Mouse (Mus musculus) brain, adult 2 months (tissue): ENCODE data around the gene Iglon5.
A peak's percentile ranks its signal among the peaks of the same experiment; 100 is the strongest.

Experiments
- DNase-seq: peaks from one replicate; pipeline ENCODE4 v3.0.0; 2011; ENCODE audit warnings: low read depth, low spot score

The Iglon5 gene

DNA sequence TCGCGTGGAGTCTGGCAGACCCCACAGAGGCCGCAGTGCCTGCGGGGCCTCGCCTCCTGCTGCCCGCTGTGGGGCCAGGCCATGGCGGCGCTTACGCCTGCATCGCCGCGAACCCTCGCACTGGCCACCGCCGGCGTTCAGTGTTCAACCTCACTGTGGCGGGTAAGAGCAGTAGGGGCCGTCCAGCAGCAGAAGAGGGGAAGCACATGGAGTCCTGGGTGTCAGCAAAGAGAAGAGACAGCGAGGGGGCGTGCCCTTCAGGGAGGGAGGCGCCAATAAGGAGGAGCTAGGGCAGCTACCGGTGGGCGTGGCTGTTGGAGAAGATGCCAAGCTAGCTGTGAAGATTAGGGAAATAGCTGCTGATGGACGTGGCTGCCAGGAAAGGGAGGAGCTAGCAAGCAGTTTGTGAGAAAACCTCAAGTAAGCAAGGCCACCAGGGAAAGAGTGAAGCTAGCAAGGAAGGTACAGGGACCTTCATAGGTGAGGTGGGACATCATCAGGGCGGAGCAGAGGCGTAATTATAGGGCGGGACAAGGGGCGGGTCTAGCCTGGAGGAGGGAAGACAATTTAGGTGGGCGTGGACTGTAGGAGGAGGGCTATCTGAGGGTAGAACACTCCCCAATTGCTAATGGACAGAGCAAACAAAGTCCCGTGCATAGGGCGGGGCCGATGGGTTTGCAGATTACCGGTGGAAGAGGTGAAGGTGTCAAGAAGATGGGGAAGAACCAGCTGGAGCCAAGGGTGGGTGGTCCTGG lies 24.4 kb downstream of the Iglon5 start:
- DNase-seq: peak; percentile 91

DNA sequence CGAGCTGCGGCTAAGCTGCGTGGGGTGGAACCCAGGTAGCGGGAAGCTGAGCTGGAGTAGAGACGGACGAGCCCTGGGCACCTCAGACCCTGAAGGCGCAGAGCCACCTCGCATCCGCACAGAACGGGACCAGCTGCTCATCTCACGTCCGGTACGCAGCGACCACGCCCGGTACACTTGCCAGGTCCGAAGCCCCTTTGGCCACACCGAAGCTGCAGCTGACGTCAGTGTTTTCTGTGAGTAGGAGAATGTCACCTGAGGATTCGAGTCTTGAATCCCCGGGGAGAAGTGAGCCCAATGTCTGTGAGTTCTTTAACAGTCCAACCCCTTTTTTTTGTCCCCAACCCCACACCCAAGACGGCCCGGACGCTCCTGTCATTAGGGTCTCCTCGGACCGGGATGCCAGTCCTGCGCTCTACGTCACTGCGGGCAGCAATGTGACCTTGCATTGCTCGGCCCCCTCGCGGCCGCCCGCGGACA lies 25.0 kb downstream of the Iglon5 start:
- no peak for DNase-seq

GRCm38 (mm10) chr7:43463976-43464375 lies 25.9 kb downstream of the Iglon5 start:
- DNase-seq: no peak

DNA sequence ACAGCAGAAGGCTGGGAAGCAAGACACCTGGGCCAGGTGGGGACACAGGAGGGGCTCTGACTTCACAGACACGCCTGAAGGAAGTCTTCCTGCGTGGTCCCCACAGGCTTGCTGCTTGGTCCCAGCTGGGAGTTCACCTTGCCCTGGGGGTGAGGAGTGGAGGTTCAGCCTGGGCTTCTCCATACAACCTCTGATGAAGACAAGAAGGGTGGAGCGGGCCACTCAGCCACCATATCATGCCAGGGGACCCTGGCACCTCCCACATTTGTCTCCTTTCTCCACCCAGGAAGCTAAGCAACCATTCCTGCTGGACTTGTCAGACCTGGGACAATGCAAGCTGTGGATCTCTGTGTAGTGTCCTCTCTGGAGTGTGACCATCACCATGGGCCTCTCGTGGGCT lies 27.0 kb downstream of the Iglon5 start, which contains the start of gene Vsig10l:
Vsig10l (plus strand) TSS at position 301 of the 400 bp plus-strand sequence.
- DNase-seq: no peak

DNA sequence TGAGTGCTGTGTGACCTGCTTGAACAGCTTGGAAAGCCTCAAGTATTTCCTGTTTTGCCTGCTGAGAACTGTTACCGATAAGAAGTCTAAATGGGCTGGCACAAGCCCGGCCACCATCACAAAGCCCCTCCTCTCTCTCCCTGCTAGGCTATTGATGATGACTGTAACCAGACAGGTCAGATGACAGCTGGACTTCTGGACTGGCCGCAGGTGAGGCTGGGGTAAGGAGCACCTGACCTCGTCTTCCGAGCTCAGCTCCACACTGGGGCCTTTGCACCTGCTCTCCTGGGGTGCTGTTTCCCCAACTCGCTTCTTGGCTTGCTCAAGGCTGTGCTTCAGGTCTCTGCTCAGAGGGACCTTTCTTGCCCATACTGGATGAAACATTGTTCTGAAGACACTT lies 35.5 kb downstream of the Iglon5 start:
- DNase-seq: no peak

DNA sequence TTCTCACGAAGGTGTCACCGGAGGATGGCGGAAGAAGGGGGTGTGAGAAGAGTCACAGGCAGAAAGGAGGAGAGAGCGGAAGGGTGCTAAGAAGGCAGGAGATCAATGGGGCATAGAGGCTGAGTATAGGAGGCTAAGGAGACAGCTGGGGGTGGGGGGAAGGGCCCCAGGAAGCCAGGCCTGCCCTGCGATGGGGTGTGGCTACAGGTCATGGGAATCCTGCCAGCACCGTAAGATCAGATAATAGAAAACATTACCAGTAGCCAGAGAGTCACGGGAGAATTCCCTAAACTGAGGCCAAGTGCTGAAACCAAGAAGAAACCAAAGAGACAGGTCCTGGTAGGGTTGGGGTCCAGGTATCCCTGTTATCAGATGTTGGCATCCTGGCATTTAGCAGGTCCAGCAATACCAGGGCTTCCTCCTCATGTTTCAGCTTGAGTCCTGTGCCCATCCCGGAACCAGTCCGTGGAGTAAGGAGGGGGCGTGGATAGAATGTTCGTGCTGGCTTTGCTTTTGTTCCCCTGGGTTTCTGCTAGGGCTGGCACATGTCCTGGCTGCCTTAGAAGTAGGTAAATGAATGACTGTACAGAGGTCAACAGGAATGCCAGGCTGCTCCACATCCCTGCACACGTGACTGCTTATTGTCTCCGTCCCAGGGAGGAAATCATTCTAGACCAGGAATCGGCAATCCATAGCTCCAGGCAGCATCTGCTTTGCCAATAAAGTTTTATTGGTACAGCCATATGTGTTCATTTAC lies 36.1 kb downstream of the Iglon5 start:
- no peak for DNase-seq

- DNase-seq: no peak
Measured at GRCm38 (mm10) chr7:43452609-43453008, 37.3 kb downstream of the Iglon5 start.

DNA sequence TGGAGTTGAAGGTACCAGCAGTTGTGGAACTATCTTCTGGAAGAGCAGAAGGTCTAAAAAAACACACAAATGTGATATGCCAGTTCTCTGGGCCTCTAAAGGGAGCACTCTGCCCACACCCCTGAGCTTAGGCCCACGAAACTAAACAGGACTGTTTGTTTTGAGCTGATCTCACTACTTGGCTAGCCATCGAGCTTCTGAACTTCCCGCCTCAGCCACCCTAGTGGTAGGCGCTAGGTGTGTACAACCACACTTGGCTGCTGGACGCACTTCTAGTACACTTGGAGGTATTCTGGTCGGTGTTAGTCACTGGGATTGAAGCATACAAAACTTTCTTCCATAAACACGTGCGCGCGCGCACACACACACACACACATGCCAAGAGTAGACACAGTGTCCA lies 38.1 kb downstream of the Iglon5 start:
- DNase-seq: no peak

DNA sequence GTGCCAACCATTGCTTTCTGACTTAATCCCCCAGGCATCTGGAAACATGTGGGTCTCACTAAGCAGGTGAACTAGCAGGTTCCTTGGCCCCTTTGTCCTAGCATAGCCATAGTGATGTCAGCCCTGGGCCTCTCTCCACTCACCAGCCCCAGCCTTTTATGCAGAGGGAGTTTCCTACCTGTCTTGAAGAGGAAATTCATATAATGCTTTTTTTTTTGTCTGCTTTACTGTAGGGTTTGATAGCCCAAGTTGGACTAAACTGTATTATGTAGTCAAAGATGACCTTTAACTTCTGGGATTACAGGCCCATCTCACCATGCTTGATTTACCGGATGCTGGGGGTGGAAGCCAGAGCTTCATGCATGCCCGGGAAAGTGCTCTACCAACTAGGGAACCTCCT lies 40.1 kb downstream of the Iglon5 start:
- DNase-seq: no peak

DNA sequence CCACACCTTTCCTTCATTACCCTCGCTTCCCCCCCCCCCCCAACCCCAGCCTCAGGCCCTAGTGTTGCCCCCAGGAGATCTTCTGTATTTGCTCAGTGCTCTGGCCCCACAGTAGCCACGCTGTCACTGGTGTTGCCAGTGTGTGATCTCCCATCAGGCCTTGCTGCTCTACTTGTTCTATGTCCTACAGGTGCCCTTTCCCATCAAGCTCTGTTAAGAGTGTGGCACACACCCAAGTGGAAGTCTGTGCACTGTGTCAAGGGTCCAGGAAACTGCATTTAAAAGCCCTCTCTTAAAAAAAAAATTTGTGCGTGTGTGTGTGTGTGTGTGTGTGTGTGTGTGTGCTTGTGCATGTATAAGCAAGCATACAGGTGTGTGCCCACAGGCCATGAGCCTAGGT lies 41.6 kb downstream of the Iglon5 start:
- no peak for DNase-seq

DNA sequence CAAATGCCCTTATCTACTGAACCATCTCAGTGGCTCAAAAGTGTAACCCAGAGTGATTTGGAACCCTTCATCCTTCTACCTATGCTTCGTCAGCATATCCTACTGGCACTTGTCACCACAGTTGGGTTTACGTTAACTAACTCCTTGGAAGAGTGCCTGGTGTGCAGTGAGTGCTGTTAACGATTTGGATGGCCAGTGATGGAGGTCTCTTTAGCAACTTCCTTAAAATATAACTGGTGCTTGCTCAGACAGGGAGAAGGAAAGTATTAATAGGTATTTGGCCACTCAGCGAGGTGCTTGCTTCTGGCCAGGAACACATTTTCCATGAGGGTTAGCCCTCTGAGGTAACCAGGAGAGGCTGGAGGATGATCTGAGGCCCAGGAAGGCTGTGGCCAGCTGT lies 42.1 kb downstream of the Iglon5 start:
- no peak for DNase-seq

DNA sequence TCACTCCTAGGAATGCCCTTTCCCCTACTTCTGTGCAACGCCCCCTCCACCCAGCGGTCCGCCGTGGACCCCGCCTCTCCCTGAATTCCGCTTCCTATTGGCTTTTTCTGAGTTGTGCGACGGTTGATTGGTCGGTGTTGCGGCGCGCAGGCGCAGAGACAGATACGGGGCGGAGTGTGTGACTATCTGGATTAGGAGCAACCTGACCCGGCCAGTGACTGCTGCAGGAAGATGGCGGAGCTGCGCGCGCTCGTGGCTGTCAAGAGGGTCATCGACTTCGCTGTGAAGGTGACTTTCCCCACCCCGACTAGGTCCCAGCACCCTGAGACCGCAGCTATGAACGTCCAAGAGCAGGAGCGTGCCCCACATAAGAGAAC lies 46.0 kb downstream of the Iglon5 start, which contains the start of the genes Etfb and Gm45233:
Etfb (plus strand) TSS at position 167 of the 377 bp plus-strand sequence.
Gm45233 (plus strand) TSS at position 212 of the 377 bp plus-strand sequence.
- peak; percentile 98 for DNase-seq

- peak; percentile 86 for DNase-seq
Measured at GRCm38 (mm10) chr7:43443126-43443916, 46.6 kb downstream of the Iglon5 start.

GRCm38 (mm10) chr7:43442684-43443083 lies 47.2 kb downstream of the Iglon5 start:
- DNase-seq: no peak

DNA sequence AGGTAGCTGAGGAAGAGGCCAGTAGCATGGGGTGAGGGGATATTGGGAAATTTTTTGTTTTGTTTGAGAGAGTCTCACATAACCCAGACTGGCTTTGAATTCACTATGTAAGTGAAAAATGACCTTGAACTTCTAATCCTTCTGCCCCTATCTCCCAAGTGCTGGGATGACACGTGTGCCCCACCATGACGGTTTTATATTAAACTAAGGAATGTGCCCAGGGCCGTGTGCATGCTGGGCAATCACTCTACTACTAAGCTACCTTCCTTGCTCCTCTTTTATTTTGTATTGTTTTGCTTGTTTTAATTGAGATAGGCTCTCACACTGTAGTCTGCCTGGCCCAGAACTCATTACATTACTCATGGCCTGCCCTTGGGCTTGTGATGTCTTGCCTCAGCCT lies 48.8 kb downstream of the Iglon5 start:
- DNase-seq: no peak

GRCm38 (mm10) chr7:43440482-43440881 lies 49.4 kb downstream of the Iglon5 start, which contains the start of gene Cldnd2:
Cldnd2 (plus strand) TSS chr7:43440782.
- no peak for DNase-seq

- DNase-seq: no peak
Measured at GRCm38 (mm10) chr7:43438611-43439010, 51.3 kb downstream of the Iglon5 start.

GRCm38 (mm10) chr7:43436341-43437255 lies 53.3 kb downstream of the Iglon5 start, which contains the start of gene Nkg7:
Nkg7 (plus strand) TSS chr7:43437073.
- no peak for DNase-seq

- no peak for DNase-seq
Measured at GRCm38 (mm10) chr7:43434676-43435075, 55.2 kb downstream of the Iglon5 start.

DNA sequence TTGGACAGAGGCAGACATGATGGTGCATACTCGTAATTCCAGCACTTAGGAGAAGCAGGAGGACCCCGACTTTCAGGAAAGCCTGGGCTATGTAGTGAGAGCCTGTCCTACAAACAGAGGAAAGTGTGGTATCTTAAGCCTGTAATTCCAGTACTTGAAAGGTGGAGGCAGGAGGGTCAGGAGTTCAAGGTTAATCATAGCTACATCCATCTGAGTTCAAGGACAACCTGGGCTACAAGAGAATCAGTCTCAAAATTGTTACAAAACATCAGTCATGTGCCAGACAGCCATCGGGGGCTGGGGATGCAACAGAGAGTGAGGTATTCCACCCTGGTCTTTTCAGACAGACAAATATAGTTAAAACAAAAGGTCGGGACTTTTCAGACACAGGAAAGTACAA lies 57.0 kb downstream of the Iglon5 start:
- DNase-seq: no peak

- DNase-seq: no peak
Measured at GRCm38 (mm10) chr7:43429500-43429899, 60.4 kb downstream of the Iglon5 start.
